Mouse (Mus musculus) heart, embryonic 14.5 days (tissue): Measurements from ENCODE around the gene Nfib. TPM values are rescaled to one million over a fixed set of nuclear protein-coding genes. Genes with fewer than 3 reads are reported as not detected.

Experiments
- ATAC-seq: fragments of 200-750 bp; cut with Nextera tagmentation; 2 replicates; pipeline ENCODE4 v1.8.0; 2017; ENCODE audit warnings: low read depth, moderate TSS enrichment; ENCODE audit not compliant: insufficient number of reproducible peaks, insufficient read depth, low FRiP score
- H3K27ac ChIP-seq, 2 experiments: fragments of 200-500 bp in 1 of 2; fragments of 300-500 bp in 1 of 2; sonication (generic) in 1 of 2; replicated peaks in 1 of 2; 2 replicates each; pipeline ENCODE4 v1.5.1; 2012 to 2014; ENCODE audit warnings: low read depth in 2 of 2, low read length in 2 of 2, control low read depth in 1 of 2, mild to moderate bottlenecking in 1 of 2, mixed read lengths in 1 of 2; ENCODE audit not compliant: control insufficient read depth in 1 of 2, insufficient read depth in 1 of 2
- H3K27me3 ChIP-seq: fragments of 300-500 bp; sonication (generic); 2 replicates; pipeline ENCODE4 v1.6.1; 2014; ENCODE audit warnings: mild to moderate bottlenecking, low read length, control low read depth; ENCODE audit not compliant: control insufficient read depth, insufficient read depth
- H3K36me3 ChIP-seq: fragments of 300-500 bp; sonication (generic); 2 replicates; pipeline ENCODE4 v1.6.1; 2014; ENCODE audit warnings: mild to moderate bottlenecking, control low read depth, low read length, mixed read lengths; ENCODE audit not compliant: control insufficient read depth, insufficient read depth
- H3K4me1 ChIP-seq, 2 experiments: fragments of 200-500 bp in 1 of 2; fragments of 300-500 bp in 1 of 2; sonication (generic) in 1 of 2; 2 replicates each; pipeline ENCODE4 v1.6.1; 2012 to 2014; ENCODE audit warnings: low read length in 2 of 2, control low read depth in 1 of 2, mixed read lengths in 1 of 2; ENCODE audit not compliant: control insufficient read depth in 2 of 2, insufficient read depth in 2 of 2
- H3K4me2 ChIP-seq: fragments of 300-500 bp; sonication (generic); 2 replicates; pipeline ENCODE4 v1.6.1; 2014; ENCODE audit warnings: mild to moderate bottlenecking, low read length
- H3K4me3 ChIP-seq, 2 experiments: fragments of 200-500 bp in 1 of 2; fragments of 300-500 bp in 1 of 2; sonication (generic) in 1 of 2; 2 replicates each; pipeline ENCODE4 v1.5.1; 2012 to 2014; ENCODE audit warnings: low read length in 2 of 2, mild to moderate bottlenecking in 2 of 2, control low read depth in 1 of 2, low read depth in 1 of 2, moderate library complexity in 1 of 2; ENCODE audit not compliant: control insufficient read depth in 1 of 2, insufficient read depth in 1 of 2
- H3K9ac ChIP-seq: fragments of 300-500 bp; sonication (generic); 2 replicates; pipeline ENCODE4 v1.6.1; 2014; ENCODE audit warnings: mild to moderate bottlenecking, low read length
- H3K9me3 ChIP-seq: fragments of 300-500 bp; sonication (generic); 2 replicates; pipeline ENCODE4 v1.6.1; 2016; ENCODE audit warnings: low read length, control low read depth; ENCODE audit not compliant: control insufficient read depth
- WGBS: fragments of 180-500 bp; shearing (Covaris S2); extraction: QIAGEN DNeasy Blood & Tissue Kit; methylation state at CpG from one replicate; pipeline ENCODE4 v1.1.7; 2014; 5-methylcytosine and 5-hydroxymethylcytosine counted together
- polyA plus RNA-seq: library from polyadenylated mRNA; unstranded; fragments of >200 nt; fragmentation: Nextera tagmentation; extraction: Ambion mirVana; gene quantifications from 2 replicates; pipeline ENCODE4 v1.2.1, GENCODE M21; 2014

The Nfib gene
- polyA plus RNA-seq, 1 experiment from 2014 or later, result 79.8 TPM

- WGBS, result 47% methylated on average over 3 of the region's 3 CpGs
- no peak for ATAC-seq
Observed at GRCm38 (mm10) chr4:82533231-82533630, 172.3 kb downstream of the Nfib start.

GRCm38 (mm10) chr4:82532443-82533191 is 172.9 kb downstream of the Nfib start:
- no peaks in the 10 kb centered on the region for H3K27me3 ChIP-seq
- WGBS, result 19% methylated on average over 11 of the region's 11 CpGs
- H3K36me3 ChIP-seq, result no peaks in the 10 kb centered on the region
- no peak for ATAC-seq
- peaks cover 49 to 66% of the 10 kb centered on the region in 2 experiments for H3K4me1 ChIP-seq
- peak overlapping the region; percentile 31 for H3K9ac ChIP-seq
- peak overlapping the region; percentile 26 for H3K4me2 ChIP-seq
- peak overlapping the region; percentile 60 to 69 for H3K27ac ChIP-seq
- H3K9me3 ChIP-seq, result no peaks in the 10 kb centered on the region
- H3K4me3 ChIP-seq, result no peak overlapping the region

More at GRCm38 (mm10) chr4:82533231-82533630, 172.3 kb downstream of the Nfib start:
- Histone ChIP-seq H3K4me1 (peaks cover 50 to 66% of the 10 kb centered on the region in 2 experiments), H3K27ac (peak overlapping the region; percentile 38 to 60; a peak in 3 of 4 replicates), H3K27me3 (no peaks in the 10 kb centered on the region), H3K9me3 (no peaks in the 10 kb centered on the region), H3K9ac (peak overlapping the region; percentile 48; the same call in 1 of the 2 replicates), H3K36me3 (no peaks in the 10 kb centered on the region), H3K4me2 (peak overlapping the region; percentile 26; the same call in 1 of the 2 replicates), H3K4me3 (no peak overlapping the region)

- H3K4me3 ChIP-seq, result no peak overlapping the region
- H3K27ac ChIP-seq, result peak overlapping the region; percentile 60 to 69
- ATAC-seq, result no peak
- H3K4me1 ChIP-seq, result peaks cover 43 to 61% of the 10 kb centered on the region in 2 experiments
- H3K27me3 ChIP-seq, result no peaks in the 10 kb centered on the region
- no peaks in the 10 kb centered on the region for H3K9me3 ChIP-seq
- H3K9ac ChIP-seq, result peak overlapping the region; percentile 31
- 54% methylated on average over 5 of the region's 5 CpGs for WGBS
- H3K4me2 ChIP-seq, result peak overlapping the region; percentile 26
- H3K36me3 ChIP-seq, result no peaks in the 10 kb centered on the region
Observed at GRCm38 (mm10) chr4:82531977-82532376, 173.6 kb downstream of the Nfib start.

GRCm38 (mm10) chr4:82530875-82531353 is 174.6 kb downstream of the Nfib start:
- Histone ChIP-seq H3K27ac (peak overlapping the region; percentile 60 to 69), H3K27me3 (no peaks in the 10 kb centered on the region), H3K4me1 (peaks cover 32 to 51% of the 10 kb centered on the region in 2 experiments), H3K9me3 (no peaks in the 10 kb centered on the region), H3K9ac (no peak overlapping the region), H3K4me3 (no peak overlapping the region), H3K36me3 (no peaks in the 10 kb centered on the region), H3K4me2 (no peak overlapping the region)
- peak; percentile 41; the same call in 1 of the 2 replicates for ATAC-seq
- 49% methylated on average over 3 of the region's 3 CpGs for WGBS

GRCm38 (mm10) chr4:82528978-82529377 is 176.6 kb downstream of the Nfib start:
- Histone ChIP-seq H3K9ac (no peak overlapping the region), H3K4me2 (no peak overlapping the region), H3K36me3 (no peaks in the 10 kb centered on the region), H3K4me3 (no peak overlapping the region), H3K27me3 (no peaks in the 10 kb centered on the region), H3K4me1 (peaks cover 21 to 32% of the 10 kb centered on the region in 2 experiments), H3K27ac (no peak overlapping the region), H3K9me3 (no peaks in the 10 kb centered on the region)
- ATAC-seq, result no peak
- WGBS, result 88% methylated on average over 2 of the region's 2 CpGs

- 90% methylated on average over 4 of the region's 4 CpGs for WGBS
- no peak overlapping the region for H3K4me3 ChIP-seq
- no peak overlapping the region for H3K27ac ChIP-seq
- no peaks in the 10 kb centered on the region for H3K9me3 ChIP-seq
- H3K4me1 ChIP-seq, result 0 out of 4 replicates have a peak, but pooled peaks cover 0 to 4% of the 10 kb centered on the region in 2 experiments
- ATAC-seq, result no peak
- H3K27me3 ChIP-seq, result no peaks in the 10 kb centered on the region
- H3K4me2 ChIP-seq, result no peak overlapping the region
- 0 out of 2 replicates have a peak, but pooled peaks cover 6% of the 10 kb centered on the region for H3K36me3 ChIP-seq
- H3K9ac ChIP-seq, result no peak overlapping the region
Observed at GRCm38 (mm10) chr4:82519935-82520334, 185.6 kb downstream of the Nfib start.

- no peak for ATAC-seq
- no peak overlapping the region for H3K9ac ChIP-seq
- H3K9me3 ChIP-seq, result no peaks in the 10 kb centered on the region
- H3K36me3 ChIP-seq, result 0 out of 2 replicates have a peak, but pooled peaks cover 6% of the 10 kb centered on the region
- H3K27me3 ChIP-seq, result no peaks in the 10 kb centered on the region
- H3K27ac ChIP-seq, result no peak overlapping the region
- peaks cover 0 to 10% of the 10 kb centered on the region in 2 experiments; a peak in 1 of 4 replicates for H3K4me1 ChIP-seq
- H3K4me2 ChIP-seq, result no peak overlapping the region
- 88% methylated on average over 1 of the region's 1 CpGs for WGBS
- no peak overlapping the region for H3K4me3 ChIP-seq
Observed at GRCm38 (mm10) chr4:82518132-82518531, 187.4 kb downstream of the Nfib start.
